Mouse (Mus musculus) liver, embryonic 14.5 days (tissue): ENCODE measurements around the gene Gmpr.

Experiments
- CTCF ChIP-seq: IDR thresholded peaks from 2 replicates; pipeline ENCODE4 v1.5.1; 2016; ENCODE audit warnings: antibody characterized with exemption, low read depth, control low read depth
- EP300 ChIP-seq: IDR thresholded peaks from 2 replicates; pipeline ENCODE4 v1.6.1; 2016; ENCODE audit warnings: antibody characterized with exemption, low read depth

DNA sequence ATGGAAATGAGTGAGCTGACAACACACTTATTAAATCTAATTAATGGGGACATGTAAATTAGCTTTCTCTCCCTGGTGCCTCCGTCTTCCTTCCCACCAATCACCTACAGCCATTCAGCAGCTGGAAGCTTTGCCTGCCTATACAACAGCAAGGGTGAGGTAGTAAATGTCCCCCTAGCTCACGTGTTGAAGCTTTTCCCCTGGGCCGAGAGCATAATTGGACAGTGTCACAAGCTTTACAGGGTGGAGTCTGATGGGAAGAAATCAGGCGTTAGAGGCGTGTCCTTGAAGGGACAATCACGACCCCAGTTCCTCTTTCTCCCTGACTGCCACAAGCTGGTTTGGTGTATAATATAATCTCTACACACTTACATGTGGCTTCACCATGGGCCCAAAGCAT lies 93.2 kb downstream of the Gmpr start:
- TF ChIP-seq CTCF (no peak), EP300 (no peak)
